Mouse (Mus musculus) myocyte (in vitro differentiated cells): ENCODE data around the gene Kmt2d.

ENCODE experiments used
- MAX ChIP-seq: IDR thresholded peaks from one replicate; pipeline ENCODE4 v1.6.1; 2011; ENCODE audit warnings: low read depth, mild to moderate bottlenecking, control low read depth
- POLR2A ChIP-seq: IDR thresholded peaks from one replicate; pipeline ENCODE4 v1.6.1; 2011; ENCODE audit warnings: low read depth, mild to moderate bottlenecking, control low read depth, moderate library complexity; ENCODE audit not compliant: insufficient read length
- TCF12 ChIP-seq: IDR thresholded peaks from one replicate; pipeline ENCODE4 v1.6.1; 2011; ENCODE audit warnings: mild to moderate bottlenecking, control low read depth; ENCODE audit not compliant: poor library complexity, insufficient read depth, severe bottlenecking

DNA sequence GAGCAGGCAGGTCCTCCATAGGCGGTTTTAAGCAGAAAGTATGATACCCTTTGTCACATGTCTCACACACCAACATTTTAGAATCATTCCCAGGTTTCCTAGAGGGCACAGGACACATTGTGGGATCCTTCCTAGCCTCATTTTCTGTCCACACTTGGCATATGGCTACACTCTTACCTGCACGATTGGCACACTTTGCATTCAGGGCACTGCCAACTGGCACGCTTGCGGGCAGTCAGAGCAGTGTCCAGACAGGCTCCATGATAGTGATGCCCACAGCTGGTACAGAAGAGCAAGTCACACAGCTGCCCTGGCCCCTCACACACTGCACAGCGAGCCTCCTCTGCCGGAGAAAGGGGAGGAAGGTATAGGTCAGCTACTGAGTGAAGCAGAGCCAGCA lies 6.1 kb downstream of the Kmt2d start:
- no peak for TF ChIP-seq TCF12
- TF ChIP-seq POLR2A, result no peak
- TF ChIP-seq MAX, result no peak
